Mouse (Mus musculus) gastrocnemius, adult 18-20 months (tissue): ENCODE measurements around the gene Gm9837. TPM values are rescaled to one million over a fixed set of nuclear protein-coding genes. Genes with fewer than 3 reads are reported as not detected.
A peak's percentile ranks its signal among the peaks of the same experiment; 100 is the strongest.
"Not testable (repeated sequence)": the region's sequence is repeated elsewhere in the genome, so short reads cannot be mapped to it uniquely, and the experiment has no call there.

ENCODE experiments used
- DNase-seq: peaks from one replicate; pipeline ENCODE4 v3.0.0; 2021; ENCODE audit warnings: low spot score
- total RNA-seq, 2 experiments: library from RNA; stranded (reverse); gene quantifications; 2 replicates each; pipeline ENCODE4 v1.2.3; 2021

The Gm9837 gene
- total RNA-seq, 2 experiments from 2014 or later: not detected

GRCm38 (mm10) chr11:53456474-53457371 is 13.6 kb downstream of the Gm9837 start, which contains the start of the genes Gm10447 and Shroom1:
Gm10447 (minus strand) TSS chr11:53457110.
Shroom1 (plus strand) TSS chr11:53457205.
- peak; percentile 49 for DNase-seq

DNA sequence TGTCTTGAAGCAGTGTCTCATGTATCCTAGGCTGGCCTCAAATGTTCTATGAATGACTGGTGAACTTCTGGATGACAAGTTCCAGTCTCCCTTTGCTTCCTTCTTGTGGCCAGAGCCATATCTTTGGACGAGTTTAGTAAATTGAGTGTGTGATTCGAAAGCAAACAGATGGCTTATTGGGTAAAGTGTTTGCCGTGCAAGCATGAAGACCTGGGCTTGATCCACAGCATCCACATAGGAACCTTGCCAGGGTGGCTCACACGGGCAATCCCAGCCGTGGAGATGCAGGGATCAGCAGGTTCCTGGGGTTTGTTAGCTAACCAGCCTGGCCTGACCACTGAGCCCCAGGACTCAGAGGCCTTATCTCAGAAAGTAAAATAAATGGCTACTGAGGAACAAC is 17.2 kb downstream of the Gm9837 start:
- no peak for DNase-seq

DNA sequence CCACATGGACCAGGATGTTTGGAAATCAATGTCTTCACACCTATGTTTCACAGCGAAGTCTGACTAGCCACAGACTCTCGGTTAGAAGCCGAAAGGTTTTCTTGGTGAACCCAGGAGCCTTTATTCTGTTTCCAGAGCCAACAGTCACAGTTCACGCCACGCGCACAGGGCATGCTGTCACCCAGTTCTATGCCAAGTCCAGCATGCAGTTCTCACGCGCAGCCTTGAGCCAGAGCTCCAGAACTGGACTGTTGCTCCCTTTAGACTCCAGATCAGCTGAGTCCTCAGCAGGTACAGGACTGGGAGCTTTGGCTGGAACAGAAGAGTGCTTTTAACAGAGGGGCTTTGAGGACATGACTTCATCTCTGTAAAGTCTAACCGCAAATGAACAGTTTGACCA is 17.9 kb downstream of the Gm9837 start:
- no peak for DNase-seq

DNA sequence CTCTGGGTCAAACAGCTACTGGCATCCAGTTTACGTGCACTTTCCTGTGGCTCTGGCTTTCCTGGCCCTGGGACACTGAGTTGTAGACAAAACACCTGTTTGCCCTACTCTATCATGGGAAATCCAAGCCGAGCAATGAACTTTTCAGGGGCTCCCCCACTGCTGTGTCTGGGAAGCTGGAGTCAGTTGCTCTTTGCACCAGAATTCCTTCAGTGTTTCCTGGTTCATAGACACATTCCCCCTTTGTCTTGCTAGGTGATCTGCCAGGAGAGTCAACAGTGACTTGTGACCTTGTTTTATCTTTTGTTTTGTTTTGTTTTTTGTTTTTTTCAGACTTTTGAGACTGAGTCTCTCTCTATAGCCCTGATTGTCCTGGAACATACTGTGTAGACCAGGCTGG is 18.9 kb downstream of the Gm9837 start:
- DNase-seq: no peak

DNA sequence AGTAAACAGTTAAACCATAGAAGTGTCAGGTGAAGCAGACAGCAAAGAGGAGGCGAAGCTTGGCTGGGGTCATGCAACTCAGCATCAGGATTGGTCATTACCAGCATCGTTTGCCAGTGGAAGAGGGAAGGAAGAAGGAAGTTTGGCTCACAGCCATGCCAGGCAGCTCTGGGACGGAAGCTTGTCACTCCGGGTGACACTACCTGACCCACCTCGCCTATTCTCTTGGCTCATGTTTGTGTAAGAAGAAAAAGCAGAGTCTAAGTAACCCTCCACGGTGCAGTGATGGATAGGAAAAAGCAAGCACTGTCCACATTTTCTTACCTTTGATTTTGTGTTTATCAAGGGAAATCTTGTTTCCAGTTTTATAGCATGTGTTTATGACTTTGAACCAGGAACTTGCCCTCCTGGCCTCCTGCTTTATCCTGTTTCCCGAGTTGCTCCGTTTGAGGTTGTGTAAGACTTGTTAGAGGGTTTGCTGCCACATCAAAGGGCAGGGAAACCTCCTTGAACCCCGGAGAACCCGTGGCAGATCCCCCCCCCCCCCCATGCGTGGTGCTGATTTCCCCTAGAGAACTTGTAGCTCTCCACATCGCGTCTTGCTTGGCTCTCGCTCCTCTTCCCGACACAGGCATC is 20.1 kb downstream of the Gm9837 start:
- DNase-seq: no peak

- DNase-seq: peak; percentile 69
Measured at GRCm38 (mm10) chr11:53448529-53448928, 21.8 kb downstream of the Gm9837 start.

DNA sequence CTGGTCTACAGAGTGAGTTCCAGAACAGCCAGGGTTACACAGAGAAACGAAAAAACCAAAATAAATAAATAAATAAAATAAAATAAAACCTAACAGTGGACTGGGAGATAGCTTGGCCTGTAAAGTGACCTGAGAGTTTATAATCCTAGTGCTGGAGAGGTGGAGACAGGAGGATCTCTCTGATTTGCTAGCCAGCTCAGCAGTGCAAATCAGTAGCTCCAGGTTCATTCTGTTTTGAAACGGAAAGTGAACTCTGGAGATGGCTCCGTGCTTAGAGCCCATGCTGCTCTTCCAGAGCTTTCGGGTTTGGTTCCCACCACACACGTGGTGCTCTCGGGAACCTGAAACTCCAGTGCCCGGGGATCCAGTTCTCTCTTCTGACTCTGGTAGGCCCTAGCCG is 22.3 kb downstream of the Gm9837 start:
- DNase-seq: no peak

GRCm38 (mm10) chr11:53446183-53446582 is 24.1 kb downstream of the Gm9837 start:
- DNase-seq: no peak

GRCm38 (mm10) chr11:53445562-53445961 is 24.7 kb downstream of the Gm9837 start:
- DNase-seq: no peak

GRCm38 (mm10) chr11:53443861-53444260 is 26.4 kb downstream of the Gm9837 start:
- peak; percentile 46 for DNase-seq

DNA sequence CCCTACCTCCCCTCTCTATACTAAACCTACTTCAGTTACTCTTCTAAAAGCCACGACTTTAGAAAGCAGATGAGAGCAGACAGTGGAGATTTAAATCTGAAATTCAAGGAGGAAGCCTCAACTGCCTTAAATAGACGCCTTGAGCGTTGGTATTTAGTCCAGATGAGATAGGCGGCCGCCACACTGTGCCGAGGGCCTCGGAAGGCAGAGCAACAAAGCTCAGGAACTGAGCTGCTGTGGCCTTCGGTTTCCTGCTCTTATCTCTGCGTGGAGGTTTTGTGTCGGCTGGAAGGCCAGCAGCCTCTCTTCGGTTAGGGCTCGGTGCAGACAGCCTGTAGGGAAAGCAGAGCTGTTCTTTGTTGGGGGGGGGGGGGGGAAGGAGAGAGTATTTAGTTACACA is 28.4 kb downstream of the Gm9837 start:
- DNase-seq: no peak

DNA sequence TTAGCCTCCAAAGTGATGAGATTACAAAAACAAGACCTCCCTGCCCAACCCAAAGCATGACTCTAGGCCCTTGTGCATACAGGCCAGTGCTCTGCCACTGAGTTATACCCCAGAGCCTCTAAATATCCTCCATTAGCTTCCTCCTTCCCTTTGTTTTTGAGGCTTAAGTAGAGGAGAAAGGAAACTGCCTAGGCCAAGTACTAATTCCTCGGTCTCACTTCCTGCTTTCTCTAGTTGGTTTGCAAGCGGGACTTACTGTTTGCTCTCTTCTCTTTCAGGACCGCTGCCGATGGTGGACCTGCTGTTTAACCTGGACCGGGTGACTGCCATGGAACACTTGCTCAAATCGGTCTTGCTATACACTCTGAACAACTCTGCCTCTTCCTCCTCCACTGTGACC is 33.9 kb downstream of the Gm9837 start:
- DNase-seq: no peak

DNA sequence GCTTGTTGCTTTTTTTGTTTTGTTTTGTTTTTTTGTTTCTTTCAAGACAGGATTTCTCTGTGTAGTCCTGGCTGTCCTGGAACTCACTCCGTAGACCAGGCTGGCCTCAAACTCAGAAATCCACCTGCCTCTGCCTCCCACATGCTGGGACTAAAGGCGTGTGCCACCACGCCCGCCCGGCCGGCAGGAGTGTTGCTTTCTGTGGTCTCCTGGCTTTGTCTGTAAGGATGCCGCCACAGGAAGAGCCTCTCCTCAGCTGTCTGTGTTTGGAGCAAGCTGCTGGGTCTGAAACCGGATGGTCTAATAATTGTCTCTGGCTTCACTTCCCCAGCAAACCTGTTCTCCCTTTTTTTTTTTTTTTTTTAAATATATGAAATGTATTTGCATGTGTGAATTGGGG is 34.8 kb downstream of the Gm9837 start:
- no peak for DNase-seq

GRCm38 (mm10) chr11:53433057-53433456 is 37.2 kb downstream of the Gm9837 start:
- DNase-seq: no peak

- no peak for DNase-seq
Measured at GRCm38 (mm10) chr11:53431347-53432056, 38.8 kb downstream of the Gm9837 start.

- DNase-seq: peak; percentile 99
Measured at GRCm38 (mm10) chr11:53430670-53431346, 39.5 kb downstream of the Gm9837 start, which contains the start of the genes Uqcrq and Gdf9. Uqcrq (minus strand) TSS chr11:53430831. Gdf9 (plus strand) TSS chr11:53431023.

DNA sequence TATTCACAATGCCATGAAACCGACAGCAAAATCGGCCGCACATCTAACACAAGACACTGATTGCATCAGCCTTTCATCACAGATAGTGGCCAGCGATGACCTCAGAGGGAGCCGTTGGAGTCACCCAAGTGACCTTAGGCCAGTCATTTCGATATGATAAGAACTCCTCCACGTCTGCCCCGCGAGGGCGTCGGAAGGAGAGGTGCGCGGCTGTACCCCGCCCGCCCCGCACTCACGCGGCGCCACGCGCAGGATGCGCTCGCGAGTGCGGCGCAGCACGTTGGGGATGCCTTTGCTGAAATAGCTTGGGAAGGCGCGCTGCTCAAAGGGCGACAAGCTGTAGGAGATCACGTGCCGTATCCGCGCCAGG is 40.0 kb downstream of the Gm9837 start:
- no peak for DNase-seq

GRCm38 (mm10) chr11:53429182-53429581 is 41.1 kb downstream of the Gm9837 start:
- DNase-seq: no peak

GRCm38 (mm10) chr11:53428716-53429057 is 41.6 kb downstream of the Gm9837 start:
- DNase-seq: no peak

DNA sequence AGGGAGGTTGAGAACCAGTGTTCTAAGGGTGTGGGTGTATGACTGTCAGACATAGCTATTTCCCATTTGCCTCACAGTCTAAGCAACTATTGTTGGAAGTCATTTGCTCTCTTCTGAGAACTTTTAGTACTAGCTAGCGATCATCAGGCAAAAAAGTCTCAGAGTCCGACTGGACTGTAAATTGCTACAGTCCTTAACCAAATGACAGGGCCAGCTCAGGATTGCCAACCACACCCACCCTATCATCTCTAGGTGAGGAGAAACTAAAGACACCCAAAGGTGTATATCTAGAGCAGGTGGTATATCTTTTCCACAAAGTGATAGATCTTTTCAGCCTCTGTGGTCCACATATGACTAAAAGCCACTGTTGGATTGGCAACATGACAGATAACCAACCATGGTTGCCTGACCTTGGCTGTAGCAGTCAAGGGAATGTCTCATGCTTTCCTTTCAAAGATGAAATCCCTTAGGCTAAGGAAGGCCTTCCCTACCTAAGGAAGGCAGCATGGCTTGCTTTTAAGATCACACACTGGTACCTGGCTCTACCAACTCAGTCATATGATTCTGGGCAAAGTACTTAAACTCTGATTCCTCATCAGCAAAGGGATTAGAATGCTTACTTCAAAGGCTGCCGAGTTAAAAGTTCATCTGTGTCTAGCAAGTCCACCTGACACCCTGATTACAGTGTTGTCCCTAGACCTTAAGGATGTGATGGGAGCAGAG is 42.1 kb downstream of the Gm9837 start:
- no peak for DNase-seq

DNA sequence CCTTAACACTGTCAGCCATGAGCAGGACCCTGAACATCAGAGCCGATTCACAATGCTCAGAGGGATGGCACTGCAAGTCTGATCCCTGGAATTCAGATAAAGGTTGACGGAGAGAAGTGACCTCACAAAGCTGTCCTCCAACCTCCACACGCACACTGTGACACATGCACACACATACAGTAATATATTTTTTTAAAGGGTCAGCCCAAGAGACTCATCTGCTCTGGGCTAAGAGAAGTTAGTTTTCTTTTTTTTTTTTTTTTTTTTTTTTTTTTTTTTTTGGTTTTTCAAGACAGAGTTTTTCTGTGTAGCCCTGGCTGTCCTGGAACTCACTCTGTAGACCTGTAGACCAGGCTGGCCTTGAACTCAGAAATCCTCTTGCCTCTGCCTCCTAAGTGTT is 43.4 kb downstream of the Gm9837 start:
- DNase-seq: not testable (repeated sequence)
